In genomic region chr3:58523386-58523785, GRCm38 (mm10) we compare ENCODE assay signal across 21 mouse cellular contexts. TPM values are rescaled to one million over a fixed set of nuclear protein-coding genes. Genes with fewer than 3 reads are reported as not detected.
DNase-seq lines count a peak whose midpoint lies in the region; ATAC-seq and TF ChIP-seq lines count a peak whose summit lies in the region.
"Had no signal": no experiment of that assay in that cellular context is flagged by ENCODE, and none has a peak within 500 bp of the region (broad histone marks: within the 10 kb centered on the region; RNA-seq: fewer than 3 reads in every experiment).

No protein-coding gene starts in this region.

- peaks cover 74% of the 10 kb centered on the region for H3K79me2 ChIP-seq in CH12.LX (replicated peaks; ENCODE audit: control insufficient read depth, extremely low read depth, insufficient read depth, poor library complexity, severe bottlenecking)

- peak overlapping the region; percentile 100 for H3K4me3 ChIP-seq in heart, embryonic 15.5 days
- no peak overlapping the region for H3K4me3 ChIP-seq in heart, embryonic 10.5 days
- peak overlapping the region; percentile 91 to 99 (median 96) for H3K4me3 ChIP-seq in CH12.LX (replicated peaks in 1 of 3; ENCODE audit: low read depth in 2 of 3, low read length in 2 of 3, poor library complexity in 1 of 3)
- peak overlapping the region; percentile 48; the same call in 1 of the 2 replicates for H3K4me3 ChIP-seq in bone marrow macrophage, adult 2 months (ENCODE audit: insufficient read depth, low read length)
- H3K4me3 ChIP-seq in liver, embryonic 13.5 days (replicated peaks): no peak overlapping the region

- dilution Hi-C loops in CH12.LX (cut with MboI; ENCODE audit: extremely low pct_ligation_motif_present, extremely low pct_unique_long_range_greater_than_20kb, low sequenced_read_pairs): no loop called here

- no peak for DNase-seq in heart, embryonic 10.5 days (ENCODE audit: low spot score)
- no peak for DNase-seq in CH12.LX (ENCODE audit: extremely low read depth)
- no peak for DNase-seq in liver, embryonic 13.5 days
- DNase-seq in natural killer cell, adult 2 months (ENCODE audit: low spot score in 2 of 2): no peak
- DNase-seq in spleen, adult 12 weeks (ENCODE audit: low spot score): no peak
- DNase-seq: adrenal gland, postnatal 14 days; B cell, adult 2 months; cerebellum, adult 8-10 months; cerebellum, postnatal 36 days; kidney, postnatal 36 days had no signal

- H3K27me3 ChIP-seq in heart, embryonic 15.5 days: no peaks in the 10 kb centered on the region
- no peaks in the 10 kb centered on the region for H3K27me3 ChIP-seq in heart, embryonic 10.5 days (ENCODE audit: insufficient read depth, poor library complexity, severe bottlenecking)
- H3K27me3 ChIP-seq in CH12.LX (replicated peaks): no peaks in the 10 kb centered on the region
- no peaks in the 10 kb centered on the region for H3K27me3 ChIP-seq in liver, embryonic 13.5 days
- H3K27me3 ChIP-seq: forebrain, embryonic 13.5 days; intestine, embryonic 15.5 days; limb, embryonic 15.5 days had no signal

- peaks cover 26% of the 10 kb centered on the region for H3K36me3 ChIP-seq in heart, embryonic 15.5 days
- H3K36me3 ChIP-seq in heart, embryonic 10.5 days: peaks cover 34% of the 10 kb centered on the region
- H3K36me3 ChIP-seq in CH12.LX (replicated peaks in 1 of 2; ENCODE audit: control insufficient read depth in 1 of 2, insufficient read depth in 1 of 2, low read length in 1 of 2): peaks cover 26 to 41% of the 10 kb centered on the region in 2 experiments
- peaks cover 24% of the 10 kb centered on the region for H3K36me3 ChIP-seq in liver, embryonic 13.5 days

- no peaks in the 10 kb centered on the region for H3K9me3 ChIP-seq in heart, embryonic 15.5 days (replicated peaks)
- H3K9me3 ChIP-seq in heart, embryonic 10.5 days: no peaks in the 10 kb centered on the region
- H3K9me3 ChIP-seq in CH12.LX (replicated peaks; ENCODE audit: low read length): no peaks in the 10 kb centered on the region
- H3K9me3 ChIP-seq in liver, embryonic 13.5 days (replicated peaks): no peaks in the 10 kb centered on the region
- H3K9me3 ChIP-seq: forebrain, embryonic 13.5 days; hindbrain, embryonic 10.5 days; intestine, embryonic 15.5 days; limb, embryonic 15.5 days; midbrain, embryonic 10.5 days had no signal

- H3K27ac ChIP-seq in heart, embryonic 15.5 days: no peak overlapping the region
- no peak overlapping the region for H3K27ac ChIP-seq in heart, embryonic 10.5 days
- H3K27ac ChIP-seq in CH12.LX (ENCODE audit: insufficient read depth, low read depth): peak overlapping the region; percentile 38; the same call in 1 of the 2 replicates
- no peak overlapping the region for H3K27ac ChIP-seq in bone marrow macrophage, adult 2 months (ENCODE audit: insufficient read depth, low read depth, low read length)
- H3K27ac ChIP-seq in liver, embryonic 13.5 days: no peak overlapping the region
- H3K27ac ChIP-seq: forebrain, embryonic 13.5 days; hindbrain, embryonic 10.5 days; intestine, embryonic 15.5 days; limb, embryonic 15.5 days; macrophage; midbrain, embryonic 10.5 days had no signal

- TF ChIP-seq EP300 in CH12.LX (IDR thresholded peaks at IDR 0.05; ENCODE audit: low read length): no peak

- TF ChIP-seq POLR2A in CH12.LX (IDR thresholded peaks at IDR 0.05; ENCODE audit: low read depth, low read length): no peak
- no peak for TF ChIP-seq POLR2A in bone marrow macrophage, adult 2 months (IDR thresholded peaks at IDR 0.05; ENCODE audit: borderline replicate concordance, low read depth, low read length)

- H3K9ac ChIP-seq in heart, embryonic 15.5 days: no peak overlapping the region
- H3K9ac ChIP-seq in CH12.LX (ENCODE audit: insufficient read depth, low read depth): peak overlapping the region; percentile 100
- H3K9ac ChIP-seq in liver, embryonic 13.5 days: no peak overlapping the region
- H3K9ac ChIP-seq: forebrain, embryonic 13.5 days; intestine, embryonic 15.5 days; limb, embryonic 15.5 days had no signal

- H3K4me2 ChIP-seq in heart, embryonic 15.5 days: no peak overlapping the region
- peak overlapping the region; percentile 68; the same call in 1 of the 2 replicates for H3K4me2 ChIP-seq in CH12.LX (ENCODE audit: insufficient read depth, low read depth, poor library complexity, severe bottlenecking)
- peak overlapping the region; percentile 87; the same call in 1 of the 2 replicates for H3K4me2 ChIP-seq in liver, embryonic 13.5 days

- TF ChIP-seq CTCF in CH12.LX (conservative IDR thresholded peaks at IDR 0.05 in 1 of 2, IDR thresholded peaks at IDR 0.05 in 1 of 2; ENCODE audit: low read depth in 2 of 2, low read length in 2 of 2): no peak
- TF ChIP-seq CTCF in bone marrow macrophage, adult 2 months (IDR thresholded peaks at IDR 0.05; ENCODE audit: low read depth, low read length): no peak

- no peak for ATAC-seq in heart, embryonic 15.5 days (replicated peaks; ENCODE audit: insufficient number of reproducible peaks, insufficient read depth, low FRiP score, low read depth)
- ATAC-seq in liver, embryonic 13.5 days (ENCODE audit: low read depth): no peak
- no peak for ATAC-seq in megakaryocyte progenitor cell, adult 5-6 weeks (replicated peaks; ENCODE audit: poor library complexity)
- ATAC-seq: forebrain, embryonic 13.5 days; hindbrain, embryonic 16.5 days; intestine, embryonic 15.5 days; midbrain, embryonic 16.5 days had no signal

- TF ChIP-seq RAD21 in CH12.LX (IDR thresholded peaks at IDR 0.05; ENCODE audit: low read depth, low read length): no peak

- 97% methylated on average over 3 of the region's 3 CpGs for WGBS in heart, embryonic 15.5 days
- WGBS in heart, embryonic 10.5 days: 94% methylated on average over 3 of the region's 3 CpGs
- WGBS in liver, embryonic 13.5 days (ENCODE audit: insufficient replicate concordance): 92% methylated on average over 3 of the region's 3 CpGs

- in situ Hi-C loops in CH12.LX (cut with MboI; ENCODE audit: low pct_ligation_motif_present, low pct_unique_long_range_greater_than_20kb, low sequenced_read_pairs): no loop called here

- peaks cover 23% of the 10 kb centered on the region for H3K4me1 ChIP-seq in heart, embryonic 15.5 days (replicated peaks)
- peaks cover 11% of the 10 kb centered on the region; the same call in 1 of the 2 replicates for H3K4me1 ChIP-seq in heart, embryonic 10.5 days
- H3K4me1 ChIP-seq in CH12.LX (ENCODE audit: control insufficient read depth in 1 of 2, insufficient read depth in 2 of 2): peaks cover 0 to 25% of the 10 kb centered on the region in 2 experiments; a peak in 2 of 4 replicates
- H3K4me1 ChIP-seq in bone marrow macrophage, adult 2 months (ENCODE audit: control insufficient read depth, insufficient read depth, low read length): peaks cover 36% of the 10 kb centered on the region
- H3K4me1 ChIP-seq in liver, embryonic 13.5 days (replicated peaks): peaks cover 47% of the 10 kb centered on the region
- H3K4me1 ChIP-seq: intestine, embryonic 15.5 days had no signal

TF ChIP-seq in CH12.LX, 34 proteins besides CTCF, POLR2A, EP300 and RAD21:
- TF ChIP-seq CHD1 (IDR thresholded peaks at IDR 0.05; ENCODE audit: low read depth, low read length) (peak; percentile 97), TCF12 (IDR thresholded peaks at IDR 0.05; ENCODE audit: low read depth, low read length) (no peak), ZMIZ1 (IDR thresholded peaks at IDR 0.05; ENCODE audit: low read depth, low read length) (0 out of 2 replicates have a peak, but pooled peaks have one; percentile 1), USF1 (IDR thresholded peaks at IDR 0.05; ENCODE audit: low read depth, low read length) (no peak), ZNF384 (IDR thresholded peaks at IDR 0.05; ENCODE audit: low read depth, low read length) (no peak), SIN3A (IDR thresholded peaks at IDR 0.05; ENCODE audit: low read length) (peak; percentile 48; the same call in 1 of the 2 replicates)

RNA-seq across cellular contexts. Expression of gene Eif2a, which starts 2.2 kb away (rescaled TPM):
- 32.0 and 34.5 TPM in 2 replicates for polyA plus RNA-seq in heart, embryonic 15.5 days (2015; fragmentation: Nextera tagmentation; extraction: Ambion mirVana)
- 45.2 and 47.5 TPM in 2 replicates for polyA plus RNA-seq in heart, embryonic 10.5 days (2016; fragmentation: Nextera tagmentation; extraction: Ambion mirVana)
- total RNA-seq in CH12.LX (2012; rRNA removed) (107 and 119 TPM in 2 replicates), CH12.LX (2014; rRNA removed) (215 and 241 TPM in 2 replicates)
- polyA plus RNA-seq in CH12.LX (2012; ENCODE audit: insufficient read length, low read depth): 116 and 117 TPM in 2 replicates
- polyA plus RNA-seq in bone marrow macrophage, adult 2 months (2012; ENCODE audit: insufficient read depth, insufficient read length, missing spikeins): 102 and 111 TPM in 2 replicates
- 35.5 and 45.3 TPM in 2 replicates for polyA plus RNA-seq in liver, embryonic 13.5 days (2015; fragmentation: Nextera tagmentation; extraction: Ambion mirVana)
- 173 and 174 TPM in 2 replicates for total RNA-seq in megakaryocyte progenitor cell, adult 5-6 weeks (2015)
- total RNA-seq in megakaryocyte progenitor cell, adult 5-6 weeks (2017): 94.7 and 102 TPM in 2 replicates

RNA-seq across cellular contexts. Expression of gene Serp1, which starts 2.3 kb away (rescaled TPM):
- polyA plus RNA-seq in heart, embryonic 15.5 days (2015; fragmentation: Nextera tagmentation; extraction: Ambion mirVana): 80.7 and 91.6 TPM in 2 replicates
- polyA plus RNA-seq in heart, embryonic 10.5 days (2016; fragmentation: Nextera tagmentation; extraction: Ambion mirVana): 121 and 141 TPM in 2 replicates
- 210 and 219 TPM in 2 replicates for total RNA-seq in CH12.LX (2012; rRNA removed)
- 470 and 509 TPM in 2 replicates for total RNA-seq in CH12.LX (2014; rRNA removed)
- polyA plus RNA-seq in CH12.LX (2012; ENCODE audit: insufficient read length, low read depth): 252 and 298 TPM in 2 replicates
- 306 and 329 TPM in 2 replicates for polyA plus RNA-seq in bone marrow macrophage, adult 2 months (2012; ENCODE audit: insufficient read depth, insufficient read length, missing spikeins)
- 101 and 125 TPM in 2 replicates for polyA plus RNA-seq in liver, embryonic 13.5 days (2015; fragmentation: Nextera tagmentation; extraction: Ambion mirVana)
- total RNA-seq in megakaryocyte progenitor cell, adult 5-6 weeks (2015): 130 and 146 TPM in 2 replicates
- total RNA-seq in megakaryocyte progenitor cell, adult 5-6 weeks (2017): 136 and 145 TPM in 2 replicates

RNA-seq across cellular contexts. Expression of gene Selenot, which starts 53.0 kb away (rescaled TPM):
- polyA plus RNA-seq in heart, embryonic 15.5 days (2015; fragmentation: Nextera tagmentation; extraction: Ambion mirVana): 15.4 and 18.8 TPM in 2 replicates
- polyA plus RNA-seq in heart, embryonic 10.5 days (2016; fragmentation: Nextera tagmentation; extraction: Ambion mirVana): 15.5 and 17.1 TPM in 2 replicates
- total RNA-seq in CH12.LX (2012; rRNA removed): 63.6 and 76.6 TPM in 2 replicates
- 254 and 283 TPM in 2 replicates for total RNA-seq in CH12.LX (2014; rRNA removed)
- 134 and 157 TPM in 2 replicates for polyA plus RNA-seq in CH12.LX (2012; ENCODE audit: insufficient read length, low read depth)
- polyA plus RNA-seq in bone marrow macrophage, adult 2 months (2012; ENCODE audit: insufficient read depth, insufficient read length, missing spikeins): 110 and 114 TPM in 2 replicates
- polyA plus RNA-seq in liver, embryonic 13.5 days (2015; fragmentation: Nextera tagmentation; extraction: Ambion mirVana): 14.8 and 15.6 TPM in 2 replicates
- total RNA-seq in megakaryocyte progenitor cell, adult 5-6 weeks (2015): 138 and 142 TPM in 2 replicates
- total RNA-seq in megakaryocyte progenitor cell, adult 5-6 weeks (2017): 176 and 180 TPM in 2 replicates

Comparison
In these comparisons a context has a peak if more than half of its experiments do, and no peak if none do; other contexts are left out.
1. H3K4me3 ChIP-seq: peak in heart, embryonic 15.5 days (single experiment), CH12.LX (3 of 3) and bone marrow macrophage, adult 2 months (single experiment); none in heart, embryonic 10.5 days (single experiment) and liver, embryonic 13.5 days (single experiment).